Mouse (Mus musculus): ENCODE measurements at regions not wholly inside any gene's neighbourhood (a gene's known extent, or its start where the extent isn't known, plus 50 kb on each side); places are given as distances from the start of the nearest gene placed in this dataset.

DNA sequence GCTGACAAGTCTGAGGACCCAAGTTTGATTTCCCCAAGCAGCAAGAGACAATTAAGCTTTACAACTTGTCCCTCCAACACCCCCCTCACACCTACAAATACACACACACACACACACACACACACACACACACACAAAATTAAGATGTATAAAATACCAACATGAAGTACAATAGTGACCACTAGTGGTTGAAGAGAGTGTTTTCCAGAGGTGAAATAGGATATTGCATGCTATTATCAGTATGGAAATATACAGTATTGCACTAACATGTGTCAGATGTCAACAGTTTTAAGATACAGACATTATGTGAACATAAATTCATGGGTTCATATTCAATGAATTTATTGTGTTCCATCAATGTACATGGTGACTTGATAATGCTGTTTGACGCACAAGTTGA, 685.7 kb upstream of the Cdh6 start:
- DNase-seq (ENCODE audit: low read depth, low spot score) = peak; percentile 23

DNA sequence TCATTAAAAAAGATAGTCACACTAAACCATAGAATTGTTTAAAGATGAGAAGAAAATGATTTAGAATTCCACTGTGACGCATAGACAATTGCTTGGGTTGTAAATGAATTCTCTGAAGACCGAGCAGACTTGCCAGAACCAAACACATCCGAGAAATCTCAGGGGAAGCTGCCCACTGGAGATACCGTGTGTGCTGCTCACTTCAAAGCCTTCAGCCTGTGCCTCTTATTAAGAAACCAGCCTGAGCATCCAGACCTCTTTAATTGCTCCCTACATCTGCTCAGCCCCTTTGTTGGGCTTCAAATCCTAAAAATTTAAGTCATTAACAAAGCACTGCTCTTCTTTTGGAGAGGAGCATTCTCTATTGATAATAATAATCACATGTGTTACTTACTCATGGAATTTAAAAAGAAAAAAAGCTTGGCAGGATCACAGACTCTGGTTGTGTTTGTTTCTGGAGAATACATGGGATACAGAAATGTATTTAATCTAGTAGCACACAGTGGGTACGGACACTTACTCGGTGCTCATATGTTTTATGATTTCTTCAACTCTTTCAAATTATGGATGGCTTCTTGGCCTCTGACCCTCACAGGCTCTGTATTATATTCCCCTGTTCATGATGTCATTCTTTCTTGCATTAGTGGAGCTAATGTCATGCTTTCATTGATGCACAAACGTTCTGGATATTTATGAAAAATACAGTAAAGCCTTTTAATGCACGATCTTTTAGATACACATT, 680.8 kb upstream of the Cdh6 start:
- peak; percentile 3 for DNase-seq (ENCODE audit: low read depth, low spot score)

Measured in brain, adult 2 months (tissue).